Mouse (Mus musculus): Measurements from ENCODE around the gene Slc4a10.
"Not testable (repeated sequence)": the region's sequence is repeated elsewhere in the genome, so short reads cannot be mapped to it uniquely, and the experiment has no call there.

The Slc4a10 gene

GRCm38 (mm10) chr2:62046421-62046845 is at the start of gene Slc4a10:
Slc4a10 (plus strand) TSS chr2:62046462.
- peak; percentile 62 for DNase-seq (ENCODE audit: low read depth, low spot score)

GRCm38 (mm10) chr2:62001251-62001650 is 45.0 kb upstream of the Slc4a10 start:
- DNase-seq (ENCODE audit: low read depth, low spot score): not testable (repeated sequence)

GRCm38 (mm10) chr2:62018209-62018608 is 28.1 kb upstream of the Slc4a10 start:
- no peak for DNase-seq (ENCODE audit: low read depth, low spot score)

- peak; percentile 22 for DNase-seq (ENCODE audit: low read depth, low spot score)
Measured at GRCm38 (mm10) chr2:62046861-62047503, 720 bp downstream of the Slc4a10 start.

- peak; percentile 87 for DNase-seq (ENCODE audit: low read depth, low spot score)
Measured at GRCm38 (mm10) chr2:62047504-62048005, 1.3 kb downstream of the Slc4a10 start.

GRCm38 (mm10) chr2:62048116-62048515 is 1.9 kb downstream of the Slc4a10 start:
- peak; percentile 22 for DNase-seq (ENCODE audit: low read depth, low spot score)

GRCm38 (mm10) chr2:62076512-62076911 is 30.2 kb downstream of the Slc4a10 start:
- DNase-seq (ENCODE audit: low read depth, low spot score): no peak

- DNase-seq (ENCODE audit: low read depth, low spot score): no peak
Measured at GRCm38 (mm10) chr2:62087566-62087965, 41.3 kb downstream of the Slc4a10 start.

GRCm38 (mm10) chr2:62088715-62089114 is 42.5 kb downstream of the Slc4a10 start:
- peak; percentile 9 for DNase-seq (ENCODE audit: low read depth, low spot score)

- no peak for DNase-seq (ENCODE audit: low read depth, low spot score)
Measured at GRCm38 (mm10) chr2:62089208-62089607, 42.9 kb downstream of the Slc4a10 start.

- no peak for DNase-seq (ENCODE audit: low read depth, low spot score)
Measured at GRCm38 (mm10) chr2:62100526-62100925, 54.3 kb downstream of the Slc4a10 start.

GRCm38 (mm10) chr2:62115346-62115745 is 69.1 kb downstream of the Slc4a10 start:
- DNase-seq (ENCODE audit: low read depth, low spot score): peak; percentile 84

GRCm38 (mm10) chr2:62129975-62130374 is 83.7 kb downstream of the Slc4a10 start:
- DNase-seq (ENCODE audit: low read depth, low spot score): no peak

- no peak for DNase-seq (ENCODE audit: low read depth, low spot score)
Measured at GRCm38 (mm10) chr2:62134911-62135310, 88.6 kb downstream of the Slc4a10 start.

GRCm38 (mm10) chr2:62147636-62148035 is 101.4 kb downstream of the Slc4a10 start:
- no peak for DNase-seq (ENCODE audit: low read depth, low spot score)

GRCm38 (mm10) chr2:62149421-62149820 is 103.2 kb downstream of the Slc4a10 start:
- no peak for DNase-seq (ENCODE audit: low read depth, low spot score)

GRCm38 (mm10) chr2:62150830-62151229 is 104.6 kb downstream of the Slc4a10 start:
- DNase-seq (ENCODE audit: low read depth, low spot score): peak; percentile 45

- DNase-seq (ENCODE audit: low read depth, low spot score): no peak
Measured at GRCm38 (mm10) chr2:62210109-62210508, 163.8 kb downstream of the Slc4a10 start.

GRCm38 (mm10) chr2:62211106-62211505 is 164.8 kb downstream of the Slc4a10 start:
- no peak for DNase-seq (ENCODE audit: low read depth, low spot score)

- no peak for DNase-seq (ENCODE audit: low read depth, low spot score)
Measured at GRCm38 (mm10) chr2:62227563-62227962, 181.3 kb downstream of the Slc4a10 start.

GRCm38 (mm10) chr2:62231271-62231670 is 185.0 kb downstream of the Slc4a10 start:
- DNase-seq (ENCODE audit: low read depth, low spot score): no peak

GRCm38 (mm10) chr2:62244167-62244566 is 197.9 kb downstream of the Slc4a10 start:
- DNase-seq (ENCODE audit: low read depth, low spot score): no peak

GRCm38 (mm10) chr2:62268467-62268866 is 222.2 kb downstream of the Slc4a10 start:
- no peak for DNase-seq (ENCODE audit: low read depth, low spot score)

- no peak for DNase-seq (ENCODE audit: low read depth, low spot score)
Measured at GRCm38 (mm10) chr2:62271840-62272239, 225.6 kb downstream of the Slc4a10 start.

All from telencephalon, adult 2 months (tissue).